Mouse (Mus musculus) olfactory bulb, adult 2 months (tissue): ENCODE measurements around the gene Cx3cl1.

Source experiments
- CTCF ChIP-seq: fragments of 200-500 bp; IDR thresholded peaks from 2 replicates; pipeline ENCODE4 v1.5.1; 2012; ENCODE audit warnings: low read depth, mild to moderate bottlenecking, low read length, moderate library complexity; ENCODE audit not compliant: insufficient read depth
- POLR2A ChIP-seq: fragments of 200-500 bp; IDR thresholded peaks from 2 replicates; pipeline ENCODE4 v1.6.1; 2012; ENCODE audit warnings: mild to moderate bottlenecking, low read depth, low read length, moderate library complexity; ENCODE audit not compliant: insufficient read depth

DNA sequence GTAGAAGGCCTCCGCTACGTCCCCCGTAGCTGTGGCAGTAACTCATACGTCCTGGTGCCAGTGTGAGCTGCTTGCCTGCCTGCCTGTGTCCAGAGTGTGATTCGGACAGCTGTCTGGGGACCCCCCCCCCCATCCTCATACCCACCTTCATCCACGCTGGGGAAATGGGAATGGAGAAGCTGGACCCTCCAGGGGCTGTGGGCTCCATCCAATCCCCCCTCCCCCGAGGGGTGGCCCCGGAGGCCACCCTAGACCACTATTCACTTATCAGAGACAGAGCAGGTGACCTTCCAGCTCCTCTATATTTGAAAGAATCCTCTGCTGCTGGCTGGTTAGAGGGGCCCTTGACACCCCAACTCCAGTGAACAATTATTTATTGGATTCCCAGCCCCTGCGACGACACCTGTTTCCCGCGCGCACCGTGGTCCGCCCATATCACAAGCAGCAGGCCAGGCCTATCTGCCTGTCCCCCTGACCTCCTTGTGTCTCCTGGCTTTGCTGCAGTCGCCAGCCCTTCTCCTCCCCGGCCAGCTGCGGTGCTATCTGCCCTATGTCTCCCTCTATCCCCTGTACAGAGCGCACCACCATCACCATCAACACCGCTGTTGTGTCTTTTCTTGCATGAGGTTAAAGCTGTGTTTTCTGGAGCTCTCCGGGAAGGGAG, 8.8 kb downstream of the Cx3cl1 start:
- TF ChIP-seq POLR2A (no peak), CTCF (no peak)
